Mouse (Mus musculus) cerebellum, adult (tissue): ENCODE results near the gene Sufu.

Experiments used
- ATAC-seq: cut with Nextera tagmentation; 2 replicates; pipeline ENCODE4 v1.9.2; 2017; ENCODE audit warnings: mild to moderate bottlenecking, moderate library complexity, mixed read lengths; ENCODE audit not compliant: insufficient number of reproducible peaks, low FRiP score, low TSS enrichment

The Sufu gene

GRCm38 (mm10) chr19:46524601-46525321, 128.1 kb downstream of the Sufu start:
- ATAC-seq = no peak

- ATAC-seq = no peak
These were observed 129.3 kb downstream of the Sufu start for GRCm38 (mm10) chr19:46525691-46526631.

- no peak for ATAC-seq
These were observed 131.2 kb downstream of the Sufu start for GRCm38 (mm10) chr19:46527632-46528528.

DNA sequence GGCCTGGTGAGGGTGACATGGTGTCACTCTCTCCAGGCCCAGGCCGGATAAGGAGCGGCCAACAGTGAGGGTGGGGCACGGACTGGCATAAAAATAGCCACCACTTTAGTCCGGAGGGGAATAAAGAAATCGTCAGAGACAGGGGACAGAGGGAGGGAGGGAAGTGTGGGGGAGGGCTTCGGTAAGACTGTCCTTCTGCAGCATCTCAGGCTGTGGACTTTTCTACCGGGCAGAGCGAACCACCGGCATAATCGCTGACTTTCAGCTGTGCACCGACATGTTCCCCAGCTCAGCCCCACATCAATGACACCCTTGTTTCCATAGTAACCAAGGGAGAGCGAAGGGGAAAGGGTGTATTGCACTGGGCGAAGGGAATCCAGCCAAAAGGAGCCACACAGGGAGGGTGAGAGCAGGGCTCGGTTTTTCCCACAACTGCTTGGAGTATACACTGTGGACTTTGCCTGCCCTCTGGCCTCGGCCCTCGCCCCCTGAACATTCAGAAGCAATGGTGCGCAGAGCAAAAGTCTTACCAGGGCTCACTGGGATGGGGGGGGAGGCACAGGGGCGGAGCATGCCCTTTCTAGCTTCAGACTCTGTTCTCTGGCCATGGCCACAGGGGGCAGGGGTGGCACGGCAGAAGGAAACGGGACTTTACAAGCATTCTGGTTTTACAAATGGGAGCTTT, 132.0 kb downstream of the Sufu start:
- ATAC-seq = peak; percentile 46

DNA sequence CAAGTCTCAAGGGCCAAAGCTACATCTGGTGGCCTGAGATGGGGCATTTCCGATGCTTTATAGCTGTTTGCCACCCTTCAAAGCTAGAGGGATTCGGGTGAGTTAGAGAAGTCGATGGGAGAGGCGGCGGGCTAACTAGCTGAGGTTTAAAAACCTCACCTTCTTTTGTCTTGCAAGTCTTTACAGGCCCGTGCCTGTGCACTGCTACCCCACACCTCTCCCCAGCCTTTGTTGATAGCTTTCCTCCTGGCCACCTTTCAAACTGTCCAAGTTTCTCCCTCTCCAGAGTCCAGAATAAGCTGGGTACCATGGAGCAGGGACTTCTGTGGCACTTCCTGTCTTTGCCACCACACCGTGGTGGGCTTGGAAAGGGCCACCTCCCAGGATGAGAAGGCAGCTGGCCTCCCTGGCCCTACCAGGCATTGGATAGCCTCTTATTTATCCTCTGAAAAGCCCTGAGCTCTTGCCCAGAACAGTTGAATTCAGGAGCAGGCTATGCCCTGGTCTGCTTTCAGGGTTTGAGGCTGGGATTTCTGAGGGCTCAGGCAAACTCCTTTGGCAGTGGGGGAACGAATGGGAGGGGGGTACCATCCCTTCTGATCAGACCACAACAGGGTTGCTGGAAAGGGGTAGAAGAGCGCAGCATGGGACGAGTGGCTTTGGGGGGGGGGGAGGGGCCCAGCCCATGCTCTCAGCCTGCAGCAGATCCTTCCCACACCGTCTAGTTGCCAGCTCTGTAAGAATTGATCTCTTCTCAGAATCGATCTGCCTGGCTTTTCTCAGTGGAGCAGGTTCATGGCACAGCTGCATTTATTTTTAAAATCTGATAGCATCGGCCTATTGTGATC, 133.1 kb downstream of the Sufu start:
- no peak for ATAC-seq

DNA sequence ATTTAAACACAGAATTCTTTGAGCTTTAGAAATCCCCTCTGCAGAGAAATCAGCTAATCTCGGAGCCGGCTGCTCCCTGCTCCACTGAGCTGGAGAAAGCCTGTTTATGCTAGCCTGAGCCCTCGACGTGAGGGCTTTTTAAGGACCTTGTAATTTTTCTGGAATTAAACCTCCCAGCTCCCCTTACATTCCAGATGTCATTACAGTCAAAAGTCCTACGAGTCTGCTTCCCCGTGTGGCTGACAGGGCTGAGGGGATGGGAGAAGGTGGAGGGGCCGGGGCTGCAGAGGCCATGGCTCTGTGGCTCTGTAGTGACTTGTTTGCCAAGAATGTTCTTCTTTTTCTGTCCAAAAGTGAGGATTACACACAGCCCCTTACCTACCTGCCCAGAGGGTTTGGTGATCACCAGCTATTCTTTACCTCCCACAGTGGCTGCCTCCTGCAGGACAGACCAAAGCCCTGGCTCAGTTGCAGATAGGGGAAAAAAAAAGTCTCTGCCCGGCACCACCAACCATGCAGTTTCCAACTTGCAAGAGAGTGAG, 133.8 kb downstream of the Sufu start:
- ATAC-seq = no peak

DNA sequence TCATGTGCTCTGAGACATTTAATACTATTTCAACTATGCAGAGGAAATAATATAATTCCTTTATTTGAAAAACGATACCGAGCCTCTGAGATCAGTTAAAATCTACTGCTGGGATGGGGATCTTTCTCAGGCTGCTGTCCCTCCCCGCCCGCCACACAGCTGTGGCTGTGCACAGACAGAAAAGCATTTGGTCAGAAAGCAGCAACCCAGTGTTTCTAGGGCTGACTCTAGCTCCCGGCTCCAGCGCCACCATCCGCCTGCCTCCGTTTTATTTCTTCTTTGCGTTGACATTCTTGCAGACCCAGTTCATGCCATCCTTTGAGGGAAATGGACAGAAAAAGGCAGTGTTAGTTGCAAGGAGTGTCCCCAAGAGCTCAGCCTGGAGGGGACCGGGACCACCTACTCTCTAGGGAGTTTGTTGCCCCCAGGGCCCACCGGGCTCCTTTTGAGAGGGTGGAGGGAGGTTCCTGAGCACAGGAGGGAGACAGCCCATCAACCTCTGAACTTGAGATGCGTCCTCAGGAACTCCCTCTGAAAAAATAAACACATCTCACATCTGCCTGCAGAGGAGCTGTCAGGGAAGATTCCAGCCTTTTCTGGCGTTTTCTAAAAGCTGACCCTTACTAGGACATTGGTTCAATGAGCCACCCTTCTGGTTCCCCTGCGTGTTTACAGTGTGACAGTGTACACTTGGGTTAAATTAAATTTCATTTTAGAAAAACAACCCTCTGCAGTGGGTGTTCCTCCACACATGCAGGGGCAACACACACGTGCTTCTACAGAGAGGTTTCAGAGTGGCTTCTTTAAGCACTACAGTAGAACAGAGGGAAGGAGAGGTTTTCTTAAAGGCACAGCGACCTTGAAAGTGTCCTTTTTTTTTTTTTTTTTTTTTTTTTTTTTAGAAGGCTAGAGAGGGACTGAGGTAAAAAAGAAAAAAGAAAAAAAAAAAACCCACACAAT, 134.7 kb downstream of the Sufu start:
- ATAC-seq = no peak

- no peak for ATAC-seq
These were observed 135.5 kb downstream of the Sufu start for GRCm38 (mm10) chr19:46532031-46532688.

DNA sequence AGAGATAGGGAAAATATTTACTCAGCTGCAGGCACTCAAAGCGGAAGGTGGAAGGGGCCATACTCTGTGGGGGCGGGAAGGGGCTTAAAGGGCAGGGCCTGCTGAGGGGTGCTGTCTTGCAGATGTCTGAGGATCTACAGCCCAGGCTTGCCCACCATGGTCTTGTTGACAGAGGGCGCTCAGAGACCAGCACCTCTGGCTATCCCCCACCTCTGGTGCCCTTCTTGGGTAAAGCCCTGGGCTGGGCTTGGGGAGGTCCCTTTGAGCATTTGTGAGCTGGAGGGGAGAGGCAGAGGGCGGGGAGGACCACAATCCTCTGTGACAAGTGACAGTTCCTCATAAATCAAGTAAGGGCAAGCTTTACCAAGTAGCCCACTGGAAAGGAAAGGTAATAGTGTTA, 136.4 kb downstream of the Sufu start:
- ATAC-seq = no peak

DNA sequence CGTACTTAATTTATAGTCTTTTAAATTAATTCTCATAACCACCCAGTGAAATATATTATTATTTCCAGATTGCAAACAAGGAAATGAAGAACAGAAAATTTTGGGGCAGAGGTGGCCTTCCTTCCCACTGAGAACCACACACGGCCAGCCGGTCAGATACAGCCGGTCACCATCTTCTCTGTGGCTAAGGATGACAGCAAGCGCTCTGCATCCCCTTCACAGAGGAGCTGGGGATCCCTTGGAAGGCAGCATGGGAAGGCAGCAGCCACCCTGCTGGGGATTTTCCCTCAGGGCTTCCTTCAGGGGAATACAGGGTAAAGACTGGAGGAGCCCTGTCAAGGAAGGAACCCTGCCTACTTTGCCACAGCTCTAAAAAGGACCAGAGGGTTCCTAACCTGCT, 136.8 kb downstream of the Sufu start:
- ATAC-seq = no peak

DNA sequence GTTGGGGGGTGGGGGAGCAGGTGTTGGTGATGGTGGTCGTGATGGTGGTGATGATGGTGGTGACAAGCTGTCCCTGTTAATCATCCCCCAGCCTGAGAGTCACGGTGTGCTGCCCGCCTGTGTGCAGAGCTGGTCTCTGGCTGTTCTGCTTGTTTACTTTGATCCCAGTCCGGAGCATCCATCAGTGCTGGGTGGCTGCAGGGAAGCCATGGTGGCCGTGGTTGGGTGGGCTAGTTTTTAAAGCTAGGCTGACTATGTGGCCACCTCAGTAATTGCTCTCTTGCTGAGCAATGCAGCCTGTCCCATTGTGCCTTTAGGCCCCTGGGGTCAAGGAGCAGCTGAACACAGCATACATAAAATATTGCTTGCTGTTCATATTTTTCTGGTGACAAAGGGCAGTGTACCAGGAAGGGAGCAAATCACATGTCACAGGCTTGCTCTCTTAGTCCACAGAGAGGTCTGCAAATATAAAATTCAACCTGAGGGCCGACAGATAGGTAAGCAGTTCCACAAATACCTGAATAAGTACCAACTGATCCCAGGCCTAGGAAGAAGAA, 137.9 kb downstream of the Sufu start:
- no peak for ATAC-seq

DNA sequence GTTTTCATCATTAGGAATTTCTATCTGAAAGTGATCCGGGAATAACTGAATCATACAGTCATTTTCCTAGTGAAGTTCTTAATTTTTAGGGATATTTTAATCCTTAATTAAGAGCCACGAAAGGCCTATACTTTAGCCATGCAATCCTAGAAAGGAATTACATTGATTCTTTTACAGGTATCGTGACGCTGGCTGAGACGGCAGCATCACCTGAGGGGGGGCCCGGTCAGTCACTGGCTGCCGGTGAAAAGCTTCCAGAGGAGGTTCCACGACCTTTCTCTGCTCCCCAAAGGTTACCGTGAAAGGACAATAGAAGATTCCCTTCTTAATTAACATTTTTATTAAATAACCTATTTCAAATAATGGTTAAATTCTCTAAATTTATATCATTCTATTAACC, 140.7 kb downstream of the Sufu start:
- ATAC-seq = no peak

- no peak for ATAC-seq
These were observed 141.5 kb downstream of the Sufu start for GRCm38 (mm10) chr19:46538213-46538612.
